Mouse (Mus musculus) MEL (cell line): Measurements from ENCODE around the gene Gnao1. TPM values are rescaled to one million over a fixed set of nuclear protein-coding genes. Genes with fewer than 3 reads are reported as not detected.

ENCODE experiments used
- DNase-seq: peaks from one replicate; pipeline ENCODE4 v3.0.0; 2011; ENCODE audit warnings: low read depth, low spot score
- H3K27ac ChIP-seq: 2 replicates; pipeline ENCODE4 v1.5.1; 2012; ENCODE audit warnings: low read depth, mild to moderate bottlenecking, control low read depth, low read length, moderate library complexity; ENCODE audit not compliant: control insufficient read depth
- H3K27me3 ChIP-seq, 2 experiments: fragments of 150-350 bp in 1 of 2; sonication (generic) in 1 of 2; 2 replicates each; pipeline ENCODE4 v1.6.1; 2012; ENCODE audit warnings: low read length in 2 of 2, mild to moderate bottlenecking in 2 of 2, improper control_type of control experiment in 1 of 2, moderate library complexity in 1 of 2; ENCODE audit not compliant: insufficient read depth in 2 of 2, control insufficient read depth in 1 of 2
- H3K36me3 ChIP-seq, 2 experiments: 2 replicates each; pipeline ENCODE4 v1.6.1; 2012 to 2014; ENCODE audit warnings: low read length in 2 of 2, improper control_type of control experiment in 1 of 2, inconsistent platforms in 1 of 2, mild to moderate bottlenecking in 1 of 2; ENCODE audit not compliant: insufficient read depth in 2 of 2, control insufficient read depth in 1 of 2
- H3K4me1 ChIP-seq, 2 experiments: fragments of 150-350 bp in 1 of 2; sonication (generic) in 1 of 2; 2 replicates each; pipeline ENCODE4 v1.6.1; 2012; ENCODE audit warnings: low read length in 2 of 2, improper control_type of control experiment in 1 of 2, mild to moderate bottlenecking in 1 of 2; ENCODE audit not compliant: insufficient read depth in 2 of 2, control insufficient read depth in 1 of 2
- H3K4me3 ChIP-seq, 2 experiments: fragments of 150-350 bp in 1 of 2; sonication (generic) in 1 of 2; 2 replicates each; pipeline ENCODE4 v1.5.1; 2012; ENCODE audit warnings: low read depth in 2 of 2, low read length in 2 of 2, mild to moderate bottlenecking in 2 of 2, moderate library complexity in 2 of 2, control low read depth in 1 of 2, improper control_type of control experiment in 1 of 2; ENCODE audit not compliant: control insufficient read depth in 1 of 2, insufficient read depth in 1 of 2
- H3K79me2 ChIP-seq: 2 replicates; pipeline ENCODE4 v1.6.1; 2012; ENCODE audit warnings: mild to moderate bottlenecking, low read length, moderate library complexity; ENCODE audit not compliant: control insufficient read depth, poor library complexity, insufficient read depth
- H3K9ac ChIP-seq: 2 replicates; pipeline ENCODE4 v1.6.1; 2012; ENCODE audit warnings: low read depth, mild to moderate bottlenecking, control low read depth, low read length, moderate library complexity; ENCODE audit not compliant: control insufficient read depth, poor library complexity, severe bottlenecking
- H3K9me3 ChIP-seq: fragments of 150-350 bp; sonication (generic); replicated peaks from 2 replicates; pipeline ENCODE4 v1.6.1; 2012; ENCODE audit warnings: mild to moderate bottlenecking, low read length, improper control_type of control experiment, moderate library complexity; ENCODE audit not compliant: insufficient read depth
- CHD1 ChIP-seq: IDR thresholded peaks from 2 replicates; pipeline ENCODE4 v1.6.1; 2012; ENCODE audit warnings: low read depth, mild to moderate bottlenecking, inconsistent platforms, low read length, improper control_type of control experiment
- CTCF ChIP-seq, 3 experiments: IDR thresholded peaks in 2 of 3; conservative IDR thresholded peaks in 1 of 3; 2 replicates each; pipeline ENCODE4 v1.5.1; 2011 to 2012; ENCODE audit warnings: low read length in 3 of 3, low read depth in 2 of 3, mild to moderate bottlenecking in 2 of 3, improper control_type of control experiment in 1 of 3, inconsistent platforms in 1 of 3, mixed read lengths in 1 of 3, moderate library complexity in 1 of 3; ENCODE audit not compliant: control insufficient read depth in 1 of 3, insufficient read depth in 1 of 3, poor library complexity in 1 of 3, severe bottlenecking in 1 of 3
- E2F4 ChIP-seq: IDR thresholded peaks from 2 replicates; pipeline ENCODE4 v1.6.1; 2011; ENCODE audit warnings: low read depth, low read length, improper control_type of control experiment, borderline replicate concordance
- ETS1 ChIP-seq: IDR thresholded peaks from 2 replicates; pipeline ENCODE4 v1.6.1; 2012; ENCODE audit warnings: low read depth, mild to moderate bottlenecking, inconsistent platforms, low read length, improper control_type of control experiment, moderate library complexity
- GABPA ChIP-seq: IDR thresholded peaks from 2 replicates; pipeline ENCODE4 v1.6.1; 2012; ENCODE audit warnings: low read depth, mild to moderate bottlenecking, inconsistent platforms, low read length, improper control_type of control experiment, moderate library complexity
- GATA1 ChIP-seq: IDR thresholded peaks from 2 replicates; pipeline ENCODE4 v1.6.1; 2011; ENCODE audit warnings: low read depth, low read length, improper control_type of control experiment
- HCFC1 ChIP-seq: IDR thresholded peaks from 2 replicates; pipeline ENCODE4 v1.6.1; 2012; ENCODE audit warnings: low read depth, mild to moderate bottlenecking, inconsistent platforms, low read length, improper control_type of control experiment, moderate library complexity
- KAT2A ChIP-seq: conservative IDR thresholded peaks from 2 replicates; pipeline ENCODE4 v1.6.1; 2012; ENCODE audit warnings: low read depth, low read length, improper control_type of control experiment, inconsistent platforms
- NRF1 ChIP-seq: IDR thresholded peaks from 2 replicates; pipeline ENCODE4 v1.6.1; 2014; ENCODE audit warnings: low read depth, mild to moderate bottlenecking, inconsistent platforms, low read length, improper control_type of control experiment, moderate library complexity; ENCODE audit not compliant: poor library complexity, insufficient read depth, severe bottlenecking
- POLR2AphosphoS2 ChIP-seq: IDR thresholded peaks from 2 replicates; pipeline ENCODE4 v1.6.1; 2011; ENCODE audit warnings: low read length, improper control_type of control experiment
- RAD21 ChIP-seq: IDR thresholded peaks from 2 replicates; pipeline ENCODE4 v1.6.1; 2011; ENCODE audit warnings: mild to moderate bottlenecking, low read depth, low read length, improper control_type of control experiment
- SMC3 ChIP-seq: IDR thresholded peaks from 2 replicates; pipeline ENCODE4 v1.6.1; 2011; ENCODE audit warnings: low read depth, low read length, improper control_type of control experiment
- TAL1 ChIP-seq: IDR thresholded peaks from 2 replicates; pipeline ENCODE4 v1.6.1; 2012; ENCODE audit warnings: mild to moderate bottlenecking, inconsistent platforms, low read length, moderate library complexity, mixed read lengths
- ZC3H11A ChIP-seq: IDR thresholded peaks from 2 replicates; pipeline ENCODE4 v1.6.1; 2012; ENCODE audit warnings: low read depth, mild to moderate bottlenecking, inconsistent platforms, low read length, improper control_type of control experiment
- ZMIZ1 ChIP-seq: IDR thresholded peaks from 2 replicates; pipeline ENCODE4 v1.6.1; 2012; ENCODE audit warnings: low read depth, mild to moderate bottlenecking, inconsistent platforms, low read length, improper control_type of control experiment, moderate library complexity
- polyA plus RNA-seq, 2 experiments: library from polyadenylated mRNA; stranded (reverse) in 1 of 2; unstranded in 1 of 2; fragments of >175 nt in 1 of 2; fragments of >200 nt in 1 of 2; gene quantifications; 2 replicates each; pipeline versions ENCODE4 v1.2.1 to v1.2.4; 2012; ENCODE audit warnings: low replicate concordance in 2 of 2, low read depth in 1 of 2; ENCODE audit not compliant: insufficient read length in 2 of 2, insufficient read depth in 1 of 2, missing spikeins in 1 of 2
- total RNA-seq: library from RNA; depleted of rRNA; stranded (reverse); fragments of 300-350 nt; gene quantifications from 2 replicates; pipeline ENCODE4 v1.2.3, GENCODE M21; 2012

Gene Gnao1
- total and polyA plus RNA-seq, 3 experiments = 0.03 TPM; not detected in 2

GRCm38 (mm10) chr8:93929233-93929632, 119.5 kb downstream of the Gnao1 start:
- H3K9ac ChIP-seq = no peak overlapping the region
- no peaks in the 10 kb centered on the region for H3K4me1 ChIP-seq
- H3K27me3 ChIP-seq = no peaks in the 10 kb centered on the region
- H3K79me2 ChIP-seq = no peaks in the 10 kb centered on the region
- no peak for DNase-seq
- TF ChIP-seq E2F4 (no peak), RAD21 (no peak)
- H3K4me3 ChIP-seq = no peak overlapping the region
- H3K9me3 ChIP-seq = no peaks in the 10 kb centered on the region
- H3K27ac ChIP-seq = no peak overlapping the region
- H3K36me3 ChIP-seq = no peaks in the 10 kb centered on the region

- Histone ChIP-seq H3K79me2 (no peaks in the 10 kb centered on the region), H3K4me3 (no peak overlapping the region), H3K9ac (no peak overlapping the region), H3K9me3 (no peaks in the 10 kb centered on the region), H3K27ac (no peak overlapping the region), H3K36me3 (no peaks in the 10 kb centered on the region), H3K27me3 (no peaks in the 10 kb centered on the region), H3K4me1 (no peaks in the 10 kb centered on the region)
- no peak for TF ChIP-seq ZMIZ1
- TF ChIP-seq CHD1 = no peak
- TF ChIP-seq ETS1 = no peak
- no peak for TF ChIP-seq GABPA
- no peak for TF ChIP-seq HCFC1
- no peak for TF ChIP-seq KAT2A
- TF ChIP-seq TAL1 = no peak
- TF ChIP-seq ZC3H11A = no peak
- no peak for TF ChIP-seq POLR2AphosphoS2
- TF ChIP-seq NRF1 = no peak
- TF ChIP-seq E2F4 = no peak
- TF ChIP-seq GATA1 = no peak
- no peak for DNase-seq
These were observed 121.6 kb downstream of the Gnao1 start for GRCm38 (mm10) chr8:93931336-93931735.

- H3K27me3 ChIP-seq = no peaks in the 10 kb centered on the region
- no peaks in the 10 kb centered on the region for H3K4me1 ChIP-seq
- no peak overlapping the region for H3K27ac ChIP-seq
- peak; percentile 47 for DNase-seq
- TF ChIP-seq ZC3H11A (peak; percentile 41; the same call in 1 of the 2 replicates), TAL1 (no peak), SMC3 (peak; percentile 65), GABPA (no peak), CTCF (IDR thresholded peaks at IDR 0.05 in 2 of 3, conservative IDR thresholded peaks at IDR 0.05 in 1 of 3; ENCODE audit: control insufficient read depth in 1 of 3, insufficient read depth in 1 of 3, low read depth in 2 of 3, low read length in 3 of 3, poor library complexity in 1 of 3, severe bottlenecking in 1 of 3) (peak; percentile 62 to 84 (median 75); a peak in 5 of 6 replicates), RAD21 (peak; percentile 55)
- no peak overlapping the region for H3K4me3 ChIP-seq
- no peaks in the 10 kb centered on the region for H3K36me3 ChIP-seq
- no peaks in the 10 kb centered on the region for H3K9me3 ChIP-seq
- no peak overlapping the region for H3K9ac ChIP-seq
- no peaks in the 10 kb centered on the region for H3K79me2 ChIP-seq
These were observed 123.1 kb downstream of the Gnao1 start for GRCm38 (mm10) chr8:93932873-93933272.
